Mouse (Mus musculus) embryonic facial prominence, embryonic 13.5 days (tissue): Measurements from ENCODE around the gene Hist2h4. TPM values are rescaled to one million over a fixed set of nuclear protein-coding genes. Genes with fewer than 3 reads are reported as not detected.
"Not testable (repeated sequence)": the region's sequence is repeated elsewhere in the genome, so short reads cannot be mapped to it uniquely, and the experiment has no call there.

Experiments
- ATAC-seq: fragments of 200-750 bp; cut with Nextera tagmentation; 2 replicates; pipeline ENCODE4 v1.8.0; 2017; ENCODE audit warnings: low read depth; ENCODE audit not compliant: insufficient number of reproducible peaks, insufficient read depth, low FRiP score, low TSS enrichment
- H3K27ac ChIP-seq: fragments of 300-500 bp; sonication (generic); 2 replicates; pipeline ENCODE4 v1.5.1; 2015; ENCODE audit warnings: moderate library complexity, mild to moderate bottlenecking, inconsistent platforms
- H3K27me3 ChIP-seq: fragments of 300-500 bp; sonication (generic); 2 replicates; pipeline ENCODE4 v1.6.1; 2015; ENCODE audit warnings: mild to moderate bottlenecking, inconsistent platforms
- H3K36me3 ChIP-seq: fragments of 300-500 bp; sonication (generic); 2 replicates; pipeline ENCODE4 v1.6.1; 2015; ENCODE audit warnings: mild to moderate bottlenecking, inconsistent platforms
- H3K4me1 ChIP-seq: fragments of 300-500 bp; sonication (generic); 2 replicates; pipeline ENCODE4 v1.6.1; 2015; ENCODE audit warnings: inconsistent platforms
- H3K4me2 ChIP-seq: fragments of 300-500 bp; sonication (generic); 2 replicates; pipeline ENCODE4 v1.6.1; 2015; ENCODE audit warnings: moderate library complexity, mild to moderate bottlenecking, inconsistent platforms
- H3K4me3 ChIP-seq: fragments of 300-500 bp; sonication (generic); 2 replicates; pipeline ENCODE4 v1.5.1; 2015; ENCODE audit warnings: mild to moderate bottlenecking, inconsistent platforms
- H3K9ac ChIP-seq: fragments of 300-500 bp; sonication (generic); 2 replicates; pipeline ENCODE4 v1.6.1; 2015; ENCODE audit warnings: mild to moderate bottlenecking, inconsistent platforms
- H3K9me3 ChIP-seq: fragments of 300-500 bp; sonication (generic); 2 replicates; pipeline ENCODE4 v1.6.1; 2016; ENCODE audit warnings: inconsistent platforms
- WGBS: fragments of 180-500 bp; shearing (Covaris S2); methylation state at CpG from one replicate; pipeline ENCODE4 v1.1.7; 2015; ENCODE audit warnings: mixed read lengths; 5-methylcytosine and 5-hydroxymethylcytosine counted together
- polyA plus RNA-seq: library from polyadenylated mRNA; unstranded; fragments of >200 nt; fragmentation: Nextera tagmentation; extraction: Ambion mirVana; gene quantifications from 2 replicates; pipeline ENCODE4 v1.2.1, GENCODE M21; 2015

Hist2h4 gene
- polyA plus RNA-seq, 1 experiment from 2014 or later: 11.2 TPM

DNA sequence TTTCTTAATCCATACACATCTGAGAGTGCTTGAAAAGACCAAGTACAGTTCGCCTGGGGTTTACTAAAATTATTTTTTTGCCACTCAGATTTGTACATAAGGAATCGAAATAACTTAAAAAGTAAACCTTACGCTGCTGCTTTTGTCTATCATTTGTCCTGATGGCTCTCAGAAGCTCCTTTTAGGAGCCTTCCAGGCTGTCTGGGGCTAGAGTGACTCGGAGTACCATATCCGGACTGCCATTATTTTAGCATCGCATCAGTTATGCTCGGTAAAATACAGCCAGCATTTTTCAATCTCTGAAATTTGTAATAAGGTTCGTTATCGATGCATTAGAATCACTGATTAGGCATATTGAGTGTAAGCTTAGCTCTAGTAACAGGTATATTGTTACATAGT is 22.3 kb downstream of the Hist2h4 start:
- peak overlapping the region; percentile 54 for H3K4me2 ChIP-seq
- H3K36me3 ChIP-seq: no peaks in the 10 kb centered on the region
- no peaks in the 10 kb centered on the region for H3K27me3 ChIP-seq
- ATAC-seq: no peak
- peaks cover 45% of the 10 kb centered on the region for H3K4me1 ChIP-seq
- WGBS: 77% methylated on average over 9 of the region's 9 CpGs
- H3K9me3 ChIP-seq: no peaks in the 10 kb centered on the region
- H3K27ac ChIP-seq: peak overlapping the region; percentile 92
- peak overlapping the region; percentile 32 for H3K4me3 ChIP-seq
- peak overlapping the region; percentile 65 for H3K9ac ChIP-seq

DNA sequence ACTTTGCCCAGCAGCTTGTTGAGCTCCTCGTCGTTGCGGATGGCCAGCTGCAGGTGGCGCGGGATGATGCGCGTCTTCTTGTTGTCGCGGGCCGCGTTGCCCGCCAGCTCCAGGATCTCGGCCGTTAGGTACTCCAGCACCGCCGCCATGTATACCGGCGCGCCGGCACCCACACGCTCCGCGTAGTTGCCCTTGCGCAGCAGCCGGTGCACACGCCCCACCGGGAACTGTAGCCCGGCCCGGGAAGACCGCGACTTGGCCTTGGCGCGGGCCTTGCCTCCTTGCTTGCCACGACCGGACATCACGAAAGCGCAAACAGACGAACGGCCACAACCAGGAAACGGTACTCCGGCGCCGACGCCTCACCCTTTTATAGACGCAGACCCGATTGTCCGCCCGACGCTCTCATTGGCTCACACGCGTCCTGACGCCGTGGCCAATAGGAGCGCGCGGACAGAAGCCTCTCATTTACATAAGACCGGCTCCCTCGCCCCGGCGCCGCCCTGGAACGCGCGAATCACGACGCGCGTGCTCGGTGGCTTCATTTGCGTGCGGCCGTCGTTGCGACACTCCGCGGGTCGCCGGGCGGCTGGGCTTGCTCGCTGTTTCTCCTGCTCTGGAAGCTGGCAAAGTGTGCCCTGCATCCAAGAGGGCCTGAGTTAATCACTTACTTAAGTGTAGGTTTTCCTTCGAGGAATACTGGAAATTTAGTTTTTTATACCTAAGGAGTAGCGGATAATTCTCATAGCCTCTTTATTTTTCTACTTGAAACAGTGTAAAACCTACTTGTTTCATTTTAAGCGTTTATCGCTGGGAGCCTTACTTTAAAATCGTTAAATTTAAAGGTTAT is 22.9 kb downstream of the Hist2h4 start, which contains the start of gene Hist2h2aa2:
TSS of gene Hist2h2aa2 (minus strand) at position 328 of the 850 bp plus-strand sequence.
- Histone ChIP-seq H3K4me2 (peak within 1 kb of the TSS; percentile 54), H3K4me1 (peaks cover 47% of the 10 kb centered on the region), H3K9ac (peak within 1 kb of the TSS; percentile 65), H3K4me3 (peak within 1 kb of the TSS; percentile 36), H3K27ac (peak within 1 kb of the TSS; percentile 92)
- not testable (repeated sequence) for H3K36me3 ChIP-seq, H3K27me3 ChIP-seq, H3K9me3 ChIP-seq
- peak; percentile 85 for ATAC-seq
- 3% methylated on average over 39 of the region's 85 CpGs for WGBS

DNA sequence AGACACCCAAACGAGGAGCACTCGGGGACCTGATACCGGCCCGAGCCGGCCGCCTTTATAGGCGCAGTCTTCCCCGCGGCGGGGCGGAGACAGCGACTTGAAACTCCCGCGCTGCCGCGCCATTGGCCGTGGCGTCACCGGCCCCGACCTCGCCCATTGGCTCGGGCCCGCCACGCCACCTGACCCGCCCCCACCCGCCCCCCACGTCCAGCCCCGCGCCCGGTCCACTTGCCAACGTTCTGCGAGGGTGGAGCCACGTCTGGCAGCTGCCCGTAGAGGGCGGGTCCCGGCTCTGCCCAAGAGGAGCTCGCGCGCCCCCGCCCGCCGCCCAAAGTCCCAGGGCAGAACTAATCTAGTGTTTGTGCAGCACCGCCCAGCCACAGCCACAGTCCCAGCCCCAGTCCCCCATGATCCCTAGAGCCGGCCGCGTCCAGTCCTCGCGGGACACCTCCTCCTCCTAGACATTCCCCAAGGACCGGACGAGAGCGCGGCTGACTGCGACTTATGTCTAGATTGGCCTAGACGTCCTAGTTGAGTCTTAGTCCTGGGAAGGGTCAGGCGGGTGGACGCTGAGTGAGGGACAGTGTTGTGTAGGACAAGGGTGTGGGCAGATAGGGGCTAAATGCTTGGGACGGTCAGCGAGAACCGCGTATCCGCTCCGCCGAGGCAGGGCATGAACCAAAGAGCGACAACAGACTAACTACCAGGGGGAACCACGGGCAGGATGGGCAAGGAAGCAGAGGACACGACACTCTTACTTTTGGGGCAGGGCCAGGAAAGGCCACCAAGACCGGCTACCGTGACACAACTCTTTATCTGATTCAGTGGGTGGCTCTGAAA is 23.9 kb downstream of the Hist2h4 start, which contains the start of gene Hist2h3c2:
TSS of gene Hist2h3c2 (minus strand) at position 174 of the 840 bp plus-strand sequence.
- Histone ChIP-seq H3K4me1 (peaks cover 42% of the 10 kb centered on the region), H3K27ac (peak within 1 kb of the TSS; percentile 82), H3K4me2 (peak within 1 kb of the TSS; percentile 62), H3K4me3 (peak within 1 kb of the TSS; percentile 48), H3K9ac (peak within 1 kb of the TSS; percentile 76)
- H3K27me3 ChIP-seq, H3K36me3 ChIP-seq, H3K9me3 ChIP-seq: not testable (repeated sequence)
- WGBS: 0% methylated on average over 12 of the region's 68 CpGs
- ATAC-seq: peak; percentile 90

DNA sequence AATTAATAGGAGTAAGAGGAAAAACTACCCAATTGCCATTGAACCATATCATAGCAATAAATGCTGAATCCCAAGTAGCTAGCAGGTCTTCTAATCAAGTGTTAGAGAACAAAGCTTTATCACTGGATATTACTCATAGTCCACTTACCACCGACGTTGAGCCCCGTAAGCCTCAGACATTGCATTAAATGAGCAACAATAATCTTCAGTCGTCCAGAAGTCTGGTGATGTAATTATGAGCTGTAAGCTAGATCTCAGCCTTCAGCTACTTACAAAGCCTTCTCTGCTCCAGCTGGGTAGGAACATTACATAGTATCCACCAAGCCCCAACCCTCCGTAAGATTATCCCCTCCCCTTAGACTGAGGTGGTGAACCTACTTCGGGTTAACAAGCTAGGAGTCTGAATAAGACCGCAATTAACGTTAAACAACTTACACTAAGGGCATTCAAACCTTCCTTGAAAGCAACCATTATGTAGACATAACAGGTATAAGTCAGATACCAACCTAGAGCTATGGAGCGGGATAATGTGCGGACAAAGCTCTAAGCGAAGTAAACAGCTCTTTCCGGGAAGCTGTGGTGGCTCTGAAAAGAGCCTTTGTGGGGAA is 25.1 kb downstream of the Hist2h4 start:
- peaks cover 31% of the 10 kb centered on the region for H3K4me1 ChIP-seq
- H3K4me2 ChIP-seq: peak overlapping the region; percentile 62
- peak overlapping the region; percentile 82 for H3K27ac ChIP-seq
- ATAC-seq: no peak
- WGBS: 1% methylated on average over 12 of the region's 12 CpGs
- no peaks in the 10 kb centered on the region for H3K9me3 ChIP-seq
- peak overlapping the region; percentile 76 for H3K9ac ChIP-seq
- peak overlapping the region; percentile 48 for H3K4me3 ChIP-seq
- H3K27me3 ChIP-seq: no peaks in the 10 kb centered on the region
- H3K36me3 ChIP-seq: no peaks in the 10 kb centered on the region

DNA sequence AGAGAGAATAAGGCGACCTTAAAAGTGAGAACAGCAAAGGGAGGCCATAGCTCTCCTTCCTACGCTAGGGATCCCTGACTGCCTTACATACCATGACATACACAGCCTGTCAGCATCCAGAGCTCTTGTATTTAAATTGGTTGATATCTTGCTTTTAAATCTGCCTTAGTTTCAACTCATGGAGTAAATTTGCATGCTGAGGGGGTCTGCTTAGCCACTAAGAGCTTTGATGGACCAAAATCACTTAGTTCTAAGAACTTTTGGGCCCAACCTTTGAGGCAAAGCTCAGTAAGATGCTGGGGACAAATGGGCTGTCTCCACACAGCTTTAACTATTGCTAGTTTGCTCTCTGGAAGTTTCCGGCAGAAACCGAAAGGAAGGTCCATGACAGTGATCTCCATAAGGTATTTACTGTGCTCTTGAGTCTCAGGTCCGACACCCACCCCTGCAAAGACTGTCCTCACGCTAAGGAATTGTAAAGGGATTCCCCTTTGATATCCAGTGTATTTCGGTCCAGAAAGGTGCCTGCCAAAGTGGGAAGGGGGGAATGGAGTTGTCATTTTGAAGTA is 25.7 kb downstream of the Hist2h4 start:
- no peaks in the 10 kb centered on the region for H3K27me3 ChIP-seq
- H3K27ac ChIP-seq: peak overlapping the region; percentile 82
- WGBS: 19% methylated on average over 7 of the region's 7 CpGs
- no peak for ATAC-seq
- H3K9me3 ChIP-seq: no peaks in the 10 kb centered on the region
- peak overlapping the region; percentile 48 for H3K4me3 ChIP-seq
- no peaks in the 10 kb centered on the region for H3K36me3 ChIP-seq
- peaks cover 30% of the 10 kb centered on the region for H3K4me1 ChIP-seq
- peak overlapping the region; percentile 76 for H3K9ac ChIP-seq
- H3K4me2 ChIP-seq: peak overlapping the region; percentile 62

DNA sequence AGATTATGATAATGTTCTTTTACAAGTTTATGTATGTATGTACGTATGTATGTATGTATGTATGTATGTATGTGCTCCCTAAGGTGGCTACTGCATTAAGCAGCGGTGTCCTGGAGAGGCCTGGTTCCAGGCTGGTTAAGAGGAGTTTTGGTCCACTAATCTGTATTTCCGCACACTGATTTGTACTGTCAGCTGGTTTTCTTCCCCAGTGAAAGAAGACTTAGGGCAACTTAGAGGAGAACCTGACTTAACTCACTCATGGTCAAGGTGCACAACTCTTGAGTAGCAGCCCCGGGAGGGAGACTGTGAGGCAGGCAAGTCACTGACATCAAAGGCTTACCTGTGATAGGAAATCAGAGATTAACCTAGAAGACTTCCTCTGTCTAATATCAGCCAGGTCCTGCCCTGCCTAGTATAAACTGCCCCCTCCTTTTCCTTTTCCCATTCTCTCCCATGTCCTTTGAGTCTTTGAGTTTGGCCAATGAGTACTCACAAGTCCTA is 26.2 kb downstream of the Hist2h4 start:
- no peak for ATAC-seq
- H3K4me2 ChIP-seq: peak overlapping the region; percentile 62
- H3K9ac ChIP-seq: peak overlapping the region; percentile 76
- H3K9me3 ChIP-seq: no peaks in the 10 kb centered on the region
- H3K4me3 ChIP-seq: peak overlapping the region; percentile 48
- 76% methylated on average over 4 of the region's 4 CpGs for WGBS
- H3K27me3 ChIP-seq: no peaks in the 10 kb centered on the region
- H3K4me1 ChIP-seq: peaks cover 28% of the 10 kb centered on the region
- H3K36me3 ChIP-seq: no peaks in the 10 kb centered on the region
- peak overlapping the region; percentile 82 for H3K27ac ChIP-seq

DNA sequence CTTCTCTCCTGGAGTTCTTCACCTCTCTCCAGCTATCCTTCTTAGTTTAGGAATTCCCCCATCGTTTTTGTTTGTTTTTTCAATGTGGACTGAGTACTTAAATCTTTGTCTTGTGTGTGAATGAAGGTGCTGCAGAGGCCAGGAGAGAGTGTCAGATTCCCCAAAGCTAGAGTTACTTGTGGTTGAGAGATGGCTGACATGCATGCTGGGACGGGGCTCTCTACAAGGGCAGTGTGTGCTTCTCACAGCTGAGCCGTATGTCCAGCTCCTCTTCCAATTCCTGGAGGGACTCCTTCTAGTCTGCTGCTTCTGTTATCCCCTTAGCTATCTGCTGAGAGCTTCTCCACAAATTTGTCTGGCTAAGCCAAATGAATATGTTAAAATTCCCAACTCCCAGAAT is 27.3 kb downstream of the Hist2h4 start:
- Histone ChIP-seq H3K4me3 (no peak overlapping the region), H3K36me3 (no peaks in the 10 kb centered on the region), H3K9ac (no peak overlapping the region), H3K4me2 (no peak overlapping the region), H3K27me3 (no peaks in the 10 kb centered on the region), H3K27ac (peak overlapping the region; percentile 7; the same call in 1 of the 2 replicates), H3K9me3 (no peaks in the 10 kb centered on the region), H3K4me1 (peaks cover 27% of the 10 kb centered on the region)
- ATAC-seq: no peak
- 50% methylated on average over 3 of the region's 3 CpGs for WGBS

DNA sequence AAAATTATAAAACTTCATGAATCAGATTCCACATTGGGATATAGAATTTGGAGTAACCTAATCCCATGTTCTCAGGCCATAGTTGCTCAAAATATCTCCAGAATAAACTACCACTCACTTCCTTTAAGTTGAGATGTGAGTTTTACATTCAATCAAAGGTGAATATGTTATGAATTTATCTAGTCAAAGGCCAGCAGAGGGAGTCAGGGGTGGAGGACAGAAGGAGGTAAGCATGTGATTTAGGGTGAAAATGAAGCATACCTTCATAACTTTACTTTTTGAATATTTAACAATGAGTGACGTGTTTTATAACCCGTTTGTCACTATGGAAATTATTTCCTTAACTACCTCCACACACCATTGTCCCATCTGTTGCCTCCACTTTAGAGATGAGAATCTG is 28.2 kb downstream of the Hist2h4 start:
- no peaks in the 10 kb centered on the region for H3K27me3 ChIP-seq
- no peak overlapping the region for H3K4me3 ChIP-seq
- H3K27ac ChIP-seq: no peak overlapping the region
- H3K9ac ChIP-seq: no peak overlapping the region
- H3K36me3 ChIP-seq: no peaks in the 10 kb centered on the region
- peaks cover 25% of the 10 kb centered on the region for H3K4me1 ChIP-seq
- no peak overlapping the region for H3K4me2 ChIP-seq
- no peaks in the 10 kb centered on the region for H3K9me3 ChIP-seq
- WGBS: 95% methylated on average over 2 of the region's 2 CpGs
- ATAC-seq: no peak

DNA sequence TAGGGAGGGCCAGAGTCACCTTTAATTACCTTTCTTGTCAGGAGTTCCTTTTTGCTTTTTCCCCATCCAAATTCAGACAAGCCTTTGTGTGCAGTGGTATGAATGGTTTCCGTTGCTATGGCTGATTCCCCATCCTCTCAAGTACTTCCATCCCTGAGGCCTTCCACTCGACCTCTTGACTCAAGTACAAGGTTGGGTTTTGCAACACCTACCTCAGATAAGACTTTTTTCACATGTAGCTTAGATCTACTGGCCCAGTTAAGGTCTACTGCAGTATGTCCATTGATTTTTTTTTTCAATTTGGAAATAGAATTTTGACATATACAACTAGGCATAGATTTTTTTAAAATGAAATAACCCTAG is 31.4 kb downstream of the Hist2h4 start:
- Histone ChIP-seq H3K27ac (no peak overlapping the region), H3K4me1 (peaks cover 17% of the 10 kb centered on the region), H3K27me3 (no peaks in the 10 kb centered on the region), H3K4me3 (no peak overlapping the region), H3K9ac (no peak overlapping the region), H3K4me2 (no peak overlapping the region), H3K9me3 (no peaks in the 10 kb centered on the region), H3K36me3 (no peaks in the 10 kb centered on the region)
- no peak for ATAC-seq
- WGBS: 52% methylated on average over 2 of the region's 2 CpGs

DNA sequence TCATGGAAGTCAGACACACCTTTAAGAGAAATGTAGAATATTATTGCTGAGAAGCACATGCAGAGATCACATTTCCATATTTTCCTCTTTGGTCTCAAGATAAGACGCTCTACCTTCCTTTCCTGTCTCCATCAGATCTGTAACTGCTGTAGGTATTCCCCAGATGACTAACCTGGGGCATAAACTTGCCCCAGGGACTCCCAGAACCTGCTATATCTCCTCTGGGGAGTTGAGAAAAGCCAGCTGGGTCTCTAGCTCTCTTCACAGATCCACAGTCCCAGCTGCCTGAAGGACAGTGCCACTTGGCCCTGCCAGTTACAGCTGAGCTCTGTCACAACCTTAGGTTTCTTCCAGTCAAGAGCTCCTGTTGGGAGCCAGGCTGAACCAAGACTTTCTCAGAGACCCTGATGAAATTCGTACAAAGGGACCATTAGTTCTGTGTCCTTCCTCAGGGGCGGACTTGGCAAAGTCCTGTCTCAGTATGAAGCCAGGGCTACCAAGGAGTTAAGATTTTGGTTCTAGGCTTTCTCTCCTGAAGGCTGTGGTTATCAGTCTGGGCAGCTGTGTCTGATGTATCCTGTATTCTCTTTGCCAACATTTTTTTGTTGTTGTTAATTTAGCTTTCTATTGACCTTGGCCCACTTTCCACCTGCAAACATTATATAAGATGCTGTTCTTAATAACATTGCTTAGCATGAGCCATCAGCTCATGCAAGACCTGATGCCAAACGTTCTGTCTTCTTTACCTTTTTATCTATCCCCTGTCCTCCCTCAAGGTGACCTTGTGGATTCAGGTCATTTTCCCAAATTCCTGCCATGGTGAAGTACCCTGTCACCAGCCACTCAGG is 32.0 kb downstream of the Hist2h4 start:
- WGBS: 77% methylated on average over 4 of the region's 4 CpGs
- no peak overlapping the region for H3K9ac ChIP-seq
- ATAC-seq: no peak

More for the DNA sequence above, 32.0 kb downstream of the Hist2h4 start:
- H3K36me3 ChIP-seq: no peaks in the 10 kb centered on the region
- no peaks in the 10 kb centered on the region for H3K9me3 ChIP-seq
- H3K4me2 ChIP-seq: no peak overlapping the region
- H3K4me1 ChIP-seq: peaks cover 17% of the 10 kb centered on the region
- H3K4me3 ChIP-seq: no peak overlapping the region
- H3K27me3 ChIP-seq: no peaks in the 10 kb centered on the region
- H3K27ac ChIP-seq: no peak overlapping the region
